ENCODE assay signal across 8 mouse cellular contexts in genomic region chr5:113142486-113142885, GRCm38 (mm10).
A peak's percentile ranks its signal among the peaks of the same experiment; 100 is the strongest.
DNase-seq lines count a peak whose midpoint lies in the region; ATAC-seq and TF ChIP-seq lines count a peak whose summit lies in the region.

No protein-coding gene starts in this region.

- no peak overlapping the region for H3K9ac ChIP-seq in kidney, embryonic 16.5 days (replicated peaks; ENCODE audit: low read length)
- no peak overlapping the region for H3K9ac ChIP-seq in heart, adult 2 months (ENCODE audit: low read depth, low read length)

- no peak for DNase-seq in kidney, adult 18-20 months
- DNase-seq in heart, adult 2 months = peak; percentile 75 to 86
- peak; percentile 65 to 80 for DNase-seq in layer of hippocampus, adult 8-10 months (ENCODE audit: low spot score in 2 of 2)
- no peak for DNase-seq in spleen, adult 18-20 months
- DNase-seq in cerebellum, adult 9-10 months = no peak

- WGBS in kidney, embryonic 16.5 days = 34% methylated on average over 11 of the region's 11 CpGs
- WGBS in heart, adult 2 months = 6% methylated on average over 11 of the region's 11 CpGs
- WGBS in olfactory bulb, adult 2 months = 9% methylated on average over 11 of the region's 11 CpGs

- H3K4me2 ChIP-seq in kidney, embryonic 16.5 days (replicated peaks; ENCODE audit: low read depth, low read length) = no peak overlapping the region

- intact Hi-C loops in heart, adult 2 months (cut with DNase I) = no loop called here

- no peak overlapping the region for H3K4me3 ChIP-seq in kidney, embryonic 16.5 days (ENCODE audit: low read length)
- H3K4me3 ChIP-seq in heart, adult 2 months = peak overlapping the region; percentile 23; the same call in 1 of the 2 replicates
- H3K4me3 ChIP-seq in olfactory bulb, adult 2 months (ENCODE audit: insufficient read depth, low read depth, low read length) = no peak overlapping the region

- H3K4me1 ChIP-seq in kidney, embryonic 16.5 days (ENCODE audit: insufficient read depth, low read length) = peaks cover 29% of the 10 kb centered on the region
- peaks cover 14% of the 10 kb centered on the region for H3K4me1 ChIP-seq in heart, adult 2 months (ENCODE audit: control insufficient read depth, insufficient read depth, low read length)
- peaks cover 66% of the 10 kb centered on the region for H3K4me1 ChIP-seq in olfactory bulb, adult 2 months (ENCODE audit: control insufficient read depth, insufficient read depth, low read length)

- no peaks in the 10 kb centered on the region for H3K27me3 ChIP-seq in kidney, embryonic 16.5 days (ENCODE audit: insufficient read depth, low read length)
- H3K27me3 ChIP-seq in heart, adult 2 months (ENCODE audit: control insufficient read depth, insufficient read depth, low read length) = no peaks in the 10 kb centered on the region

- no peak for TF ChIP-seq POLR2A in heart, adult 2 months (IDR thresholded peaks at IDR 0.05; ENCODE audit: insufficient read depth, low read depth, low read length)
- TF ChIP-seq POLR2A in olfactory bulb, adult 2 months (IDR thresholded peaks at IDR 0.05; ENCODE audit: insufficient read depth, low read depth, low read length) = peak; percentile 48; the same call in 1 of the 2 replicates

- 0 out of 2 replicates have a peak overlapping the region, but pooled peaks have one; percentile 36 for H3K27ac ChIP-seq in kidney, embryonic 16.5 days (ENCODE audit: low read length)
- H3K27ac ChIP-seq in heart, adult 2 months = peak overlapping the region; percentile 44
- peak overlapping the region; percentile 94 for H3K27ac ChIP-seq in olfactory bulb, adult 2 months (ENCODE audit: insufficient read depth, low read depth, low read length)

- H3K36me3 ChIP-seq in kidney, embryonic 16.5 days (ENCODE audit: insufficient read depth, low read length) = no peaks in the 10 kb centered on the region
- no peaks in the 10 kb centered on the region for H3K36me3 ChIP-seq in heart, adult 2 months (ENCODE audit: control insufficient read depth, insufficient read depth, low read length)

- H3K79me2 ChIP-seq in heart, adult 2 months (replicated peaks; ENCODE audit: control insufficient read depth, insufficient read depth, low read length) = no peaks in the 10 kb centered on the region

- no peak for ATAC-seq in kidney, embryonic 16.5 days (ENCODE audit: low FRiP score, low TSS enrichment)
- ATAC-seq in cerebellum, adult (ENCODE audit: insufficient number of reproducible peaks, low FRiP score, low TSS enrichment) = no peak

- no peaks in the 10 kb centered on the region for H3K9me3 ChIP-seq in kidney, embryonic 16.5 days (ENCODE audit: low read length)

- peak; percentile 48 for TF ChIP-seq CTCF in heart, adult 2 months (IDR thresholded peaks at IDR 0.05)
- no peak for TF ChIP-seq CTCF in olfactory bulb, adult 2 months (IDR thresholded peaks at IDR 0.05; ENCODE audit: insufficient read depth, low read depth, low read length)

- TF ChIP-seq EP300 in heart, adult 2 months (IDR thresholded peaks at IDR 0.05; ENCODE audit: insufficient read depth, low read depth, low read length) = 0 out of 2 replicates have a peak, but pooled peaks have one; percentile 33

Comparison
In these comparisons a context has a peak if more than half of its experiments do, and no peak if none do; other contexts are left out.
1. H3K27ac ChIP-seq: peak in every context shown above with its lines; median percentile 94 in olfactory bulb, adult 2 months; 44 in heart, adult 2 months; 36 in kidney, embryonic 16.5 days.
2. DNase-seq: peak in heart, adult 2 months (2 of 2) and layer of hippocampus, adult 8-10 months (2 of 2); none in kidney, adult 18-20 months (single experiment), spleen, adult 18-20 months (0 of 2) and cerebellum, adult 9-10 months (single experiment).